Mouse (Mus musculus) intestine, postnatal 0 days (tissue): ENCODE data around the gene Clasp2. TPM values are rescaled to one million over a fixed set of nuclear protein-coding genes. Genes with fewer than 3 reads are reported as not detected.
"Not testable (repeated sequence)": the region's sequence is repeated elsewhere in the genome, so short reads cannot be mapped to it uniquely, and the experiment has no call there.

Experiments used
- ATAC-seq: fragments of 200-750 bp; cut with Nextera tagmentation; 2 replicates; pipeline ENCODE4 v1.8.0; 2017; ENCODE audit warnings: mild to moderate bottlenecking, moderate TSS enrichment, moderate library complexity
- H3K27ac ChIP-seq: fragments of 300-500 bp; sonication (generic); 2 replicates; pipeline ENCODE4 v1.5.1; 2014; ENCODE audit warnings: mild to moderate bottlenecking, low read depth, low read length, moderate library complexity
- H3K27me3 ChIP-seq: fragments of 300-500 bp; sonication (generic); replicated peaks from 2 replicates; pipeline ENCODE4 v1.6.1; 2014; ENCODE audit warnings: low read length, mixed read lengths; ENCODE audit not compliant: control insufficient read depth, insufficient read depth
- H3K36me3 ChIP-seq: fragments of 300-500 bp; sonication (generic); 2 replicates; pipeline ENCODE4 v1.6.1; 2014; ENCODE audit warnings: mild to moderate bottlenecking, moderate library complexity; ENCODE audit not compliant: control insufficient read depth, insufficient read depth
- H3K4me1 ChIP-seq: fragments of 300-500 bp; sonication (generic); replicated peaks from 2 replicates; pipeline ENCODE4 v1.6.1; 2014; ENCODE audit warnings: antibody characterized with exemption, low read length, mixed read lengths; ENCODE audit not compliant: control insufficient read depth, insufficient read depth
- H3K4me2 ChIP-seq: fragments of 300-500 bp; sonication (generic); replicated peaks from 2 replicates; pipeline ENCODE4 v1.6.1; 2014; ENCODE audit warnings: low read depth, mild to moderate bottlenecking, moderate library complexity
- H3K4me3 ChIP-seq: fragments of 300-500 bp; sonication (generic); 2 replicates; pipeline ENCODE4 v1.5.1; 2014; ENCODE audit warnings: low read depth, low read length
- H3K9ac ChIP-seq: fragments of 300-500 bp; sonication (generic); 2 replicates; pipeline ENCODE4 v1.6.1; 2014; ENCODE audit warnings: mild to moderate bottlenecking, low read depth, low read length
- H3K9me3 ChIP-seq: fragments of 300-500 bp; sonication (generic); 2 replicates; pipeline ENCODE4 v1.6.1; 2016; ENCODE audit warnings: mixed run types; ENCODE audit not compliant: control insufficient read depth
- CTCF ChIP-seq: sonication (generic); IDR thresholded peaks from 2 replicates; pipeline ENCODE4 v1.5.1; 2016; ENCODE audit warnings: low read depth, mild to moderate bottlenecking, control low read depth, antibody characterized with exemption, moderate library complexity
- WGBS: fragments of 180-500 bp; shearing (Covaris S2); extraction: QIAGEN DNeasy Blood & Tissue Kit; methylation state at CpG from one replicate; pipeline ENCODE4 v1.1.7; 2014; 5-methylcytosine and 5-hydroxymethylcytosine counted together
- polyA plus RNA-seq: library from polyadenylated mRNA; unstranded; fragments of >200 nt; fragmentation: Nextera tagmentation; extraction: Ambion mirVana; gene quantifications from 2 replicates; pipeline ENCODE4 v1.2.1, GENCODE M21; 2015

Gene Clasp2
- polyA plus RNA-seq, 1 experiment from 2014 or later: 7.2 TPM

DNA sequence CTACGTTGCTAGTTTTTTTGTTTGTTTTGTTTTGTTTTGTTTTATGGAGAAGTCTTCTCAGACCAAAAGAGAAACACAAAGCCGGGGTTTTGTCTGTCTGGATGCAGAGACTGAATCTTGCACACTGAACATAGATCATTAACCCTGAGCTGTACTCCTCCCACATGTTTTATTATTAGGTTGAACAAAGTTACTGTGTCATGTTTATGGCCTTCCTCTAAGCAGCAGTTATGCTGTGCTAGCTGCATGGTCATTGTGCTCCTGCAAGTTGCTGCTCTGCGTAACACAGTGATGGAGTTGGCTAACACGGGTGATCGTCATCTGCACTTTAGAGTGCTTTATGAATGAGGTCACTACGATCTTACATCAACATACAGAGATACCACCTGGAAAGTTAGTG lies 21.1 kb downstream of the Clasp2 start:
- H3K27ac ChIP-seq: peak overlapping the region; percentile 51; the same call in 1 of the 2 replicates
- peaks cover 9% of the 10 kb centered on the region; the same call in 1 of the 2 replicates for H3K36me3 ChIP-seq
- H3K27me3 ChIP-seq: no peaks in the 10 kb centered on the region
- H3K4me2 ChIP-seq: no peak overlapping the region
- H3K4me3 ChIP-seq: no peak overlapping the region
- H3K9ac ChIP-seq: no peak overlapping the region
- peak; percentile 88 for ATAC-seq
- no peaks in the 10 kb centered on the region for H3K9me3 ChIP-seq
- TF ChIP-seq CTCF: no peak
- no peaks in the 10 kb centered on the region for H3K4me1 ChIP-seq
- WGBS: 46% methylated on average over 6 of the region's 6 CpGs

GRCm38 (mm10) chr9:113763123-113763522 lies 21.9 kb downstream of the Clasp2 start:
- TF ChIP-seq CTCF: no peak
- Histone ChIP-seq H3K4me2 (no peak overlapping the region), H3K4me3 (no peak overlapping the region), H3K27ac (no peak overlapping the region), H3K4me1 (no peaks in the 10 kb centered on the region), H3K9ac (no peak overlapping the region), H3K9me3 (no peaks in the 10 kb centered on the region), H3K36me3 (peaks cover 12% of the 10 kb centered on the region; the same call in 1 of the 2 replicates), H3K27me3 (no peaks in the 10 kb centered on the region)
- WGBS: 64% methylated on average over 4 of the region's 4 CpGs
- peak; percentile 47; the same call in 1 of the 2 replicates for ATAC-seq

DNA sequence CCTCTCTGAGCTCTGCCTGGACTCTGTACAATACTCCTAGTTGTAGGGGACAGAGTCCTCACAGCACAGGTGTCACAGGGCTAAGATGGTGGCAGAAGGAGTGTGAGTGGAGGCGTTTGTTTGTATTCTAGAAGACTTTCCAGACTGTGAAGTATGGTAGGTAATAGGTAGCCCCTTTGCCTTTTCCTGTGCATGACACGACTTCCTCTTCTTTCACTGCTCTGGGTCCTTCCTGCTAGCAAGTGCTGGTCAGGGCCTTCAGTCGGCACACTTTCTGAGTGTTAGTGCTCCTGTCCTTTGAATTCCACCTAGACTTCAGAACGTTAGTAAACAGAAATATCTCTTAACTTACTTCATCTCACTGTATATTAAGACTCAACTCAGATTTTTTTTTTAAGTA lies 29.4 kb downstream of the Clasp2 start:
- whole genome bisulfite sequencing: 78% methylated on average over 4 of the region's 4 CpGs

DNA sequence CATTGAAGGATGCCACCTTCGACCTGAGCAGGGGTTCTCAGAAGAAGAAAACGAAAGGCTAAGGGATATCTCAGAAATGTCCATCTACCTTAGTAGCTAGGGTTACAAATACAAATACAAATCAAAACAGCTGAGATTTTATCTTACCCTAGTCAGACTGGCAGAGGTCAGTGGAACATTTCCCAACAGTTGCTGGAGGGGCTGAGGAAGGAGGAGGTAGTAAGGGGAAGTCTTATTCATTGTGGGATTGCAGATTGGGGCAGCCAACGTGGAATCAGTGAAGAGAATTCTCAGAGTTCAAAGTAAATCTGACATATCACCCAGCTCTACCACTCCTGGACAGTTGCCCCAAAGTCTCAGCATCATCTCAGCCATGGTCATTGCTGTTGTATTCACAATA lies 39.6 kb downstream of the Clasp2 start:
- no peaks in the 10 kb centered on the region for H3K4me1 ChIP-seq
- H3K9ac ChIP-seq: no peak overlapping the region
- no peaks in the 10 kb centered on the region for H3K27me3 ChIP-seq
- ATAC-seq: no peak
- no peaks in the 10 kb centered on the region for H3K9me3 ChIP-seq
- 85% methylated on average over 3 of the region's 3 CpGs for WGBS
- no peaks in the 10 kb centered on the region for H3K36me3 ChIP-seq
- no peak overlapping the region for H3K4me2 ChIP-seq
- TF ChIP-seq CTCF: no peak
- no peak overlapping the region for H3K4me3 ChIP-seq
- H3K27ac ChIP-seq: no peak overlapping the region

More for the DNA sequence above, 29.4 kb downstream of the Clasp2 start:
- Histone ChIP-seq H3K4me1 (no peaks in the 10 kb centered on the region), H3K27me3 (no peaks in the 10 kb centered on the region), H3K36me3 (peaks cover 19% of the 10 kb centered on the region), H3K9ac (no peak overlapping the region), H3K4me2 (no peak overlapping the region), H3K9me3 (no peaks in the 10 kb centered on the region), H3K4me3 (no peak overlapping the region), H3K27ac (no peak overlapping the region)
- ATAC-seq: no peak
- TF ChIP-seq CTCF: no peak

DNA sequence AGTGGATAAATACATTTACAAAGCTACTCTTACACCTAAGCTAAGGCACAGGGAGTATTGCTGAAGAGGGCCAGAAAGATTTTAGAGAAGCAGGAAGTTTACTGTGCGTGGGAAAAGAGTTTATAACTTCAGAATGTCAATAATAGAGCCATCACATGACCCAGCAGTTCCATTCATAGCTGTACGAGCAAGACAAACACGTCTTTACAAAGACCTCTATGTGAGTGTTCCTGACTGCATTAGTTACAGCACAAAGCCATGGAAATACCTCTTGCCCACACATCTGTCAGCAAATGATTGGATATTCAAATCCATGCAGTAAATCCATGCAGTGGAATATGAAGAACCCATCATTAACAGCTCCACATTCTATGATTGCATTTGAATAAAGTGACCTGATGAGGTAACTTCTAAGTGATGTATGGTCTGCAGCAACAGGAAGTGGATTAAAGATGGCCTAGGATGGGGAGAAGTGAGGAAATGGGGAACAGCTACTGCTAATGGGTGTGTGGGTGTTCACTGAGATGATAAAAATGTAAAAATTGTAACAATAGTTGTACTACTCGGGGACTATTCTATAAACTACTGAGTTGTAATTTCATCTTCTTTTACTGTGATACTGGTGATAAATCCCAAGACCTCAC lies 41.2 kb downstream of the Clasp2 start:
- no peaks in the 10 kb centered on the region for H3K9me3 ChIP-seq
- no peak for TF ChIP-seq CTCF
- WGBS: 34% methylated on average over 4 of the region's 4 CpGs
- no peak overlapping the region for H3K27ac ChIP-seq
- no peaks in the 10 kb centered on the region for H3K4me1 ChIP-seq
- ATAC-seq: no peak
- no peak overlapping the region for H3K9ac ChIP-seq
- H3K4me3 ChIP-seq: no peak overlapping the region
- H3K4me2 ChIP-seq: no peak overlapping the region
- H3K36me3 ChIP-seq: no peaks in the 10 kb centered on the region
- no peaks in the 10 kb centered on the region for H3K27me3 ChIP-seq

DNA sequence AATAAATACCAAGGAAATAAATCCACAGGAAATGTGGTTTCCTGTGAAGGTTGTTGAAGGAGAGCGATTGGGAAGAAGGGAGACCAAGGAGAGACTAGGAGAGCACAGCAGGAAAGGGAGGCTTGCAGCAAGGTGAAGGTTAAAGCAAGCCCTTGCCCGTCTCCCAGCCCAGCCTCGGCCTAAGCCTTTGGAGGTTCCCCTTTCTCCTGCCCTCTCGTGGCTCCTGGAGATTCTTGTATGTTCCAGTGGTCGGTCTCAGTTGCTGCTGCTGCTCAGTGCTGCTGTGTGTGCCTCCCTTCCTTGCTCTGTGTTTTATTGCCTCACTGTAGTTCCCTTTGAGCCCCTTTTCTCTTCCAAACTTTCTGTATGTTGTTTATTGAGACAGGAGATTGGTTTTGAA lies 42.4 kb downstream of the Clasp2 start:
- no peak overlapping the region for H3K4me3 ChIP-seq
- 61% methylated on average over 5 of the region's 5 CpGs for WGBS
- no peaks in the 10 kb centered on the region for H3K36me3 ChIP-seq
- H3K9ac ChIP-seq: no peak overlapping the region
- no peak for ATAC-seq
- H3K27me3 ChIP-seq: no peaks in the 10 kb centered on the region
- H3K27ac ChIP-seq: no peak overlapping the region
- H3K4me1 ChIP-seq: no peaks in the 10 kb centered on the region
- no peak overlapping the region for H3K4me2 ChIP-seq
- TF ChIP-seq CTCF: no peak
- no peaks in the 10 kb centered on the region for H3K9me3 ChIP-seq

DNA sequence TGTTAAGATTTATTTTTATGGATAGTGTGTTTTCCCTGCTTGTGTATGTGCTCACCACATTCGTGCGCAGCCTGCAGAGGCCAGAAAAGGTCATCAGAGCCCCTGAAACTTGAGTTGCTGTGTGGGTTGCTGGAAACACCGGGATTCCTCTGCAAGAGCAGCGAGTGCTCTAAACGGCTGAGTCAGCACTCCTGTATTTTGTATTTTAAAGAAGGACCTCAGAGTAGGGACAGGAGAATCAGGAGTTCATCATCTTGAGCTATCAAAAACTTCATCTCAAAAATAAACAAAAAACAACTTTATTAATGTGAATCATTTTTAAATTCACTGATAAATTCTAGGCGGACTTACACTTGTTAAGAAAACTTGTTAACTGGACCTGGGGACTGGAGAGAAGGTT lies 48.0 kb downstream of the Clasp2 start:
- 61% methylated on average over 4 of the region's 6 CpGs for WGBS
- H3K36me3 ChIP-seq, ATAC-seq, H3K9ac ChIP-seq, H3K27ac ChIP-seq, H3K9me3 ChIP-seq, H3K4me3 ChIP-seq, H3K4me1 ChIP-seq, H3K27me3 ChIP-seq, H3K4me2 ChIP-seq: not testable (repeated sequence)
